Mouse (Mus musculus) erythroblast, embryonic 14.5 days (primary cell): ENCODE results near the gene Olfr373.

Source experiments
- GATA1 ChIP-seq: IDR thresholded peaks from 2 replicates; pipeline ENCODE4 v1.6.1; 2012; ENCODE audit warnings: low read length, inconsistent platforms, mixed read lengths
- TAL1 ChIP-seq: IDR thresholded peaks from 3 replicates; pipeline ENCODE4 v1.6.1; 2012; ENCODE audit warnings: low read length, inconsistent platforms, mixed read lengths

- TF ChIP-seq GATA1 (no peak), TAL1 (no peak)
Observed at GRCm38 (mm10) chr8:72149056-72149455, 66.1 kb downstream of the Olfr373 start.
